Mouse (Mus musculus) ES-E14 (cell line): ENCODE measurements around the gene Mucl3. TPM values are rescaled to one million over a fixed set of nuclear protein-coding genes. Genes with fewer than 3 reads are reported as not detected.

Experiments
- DNase-seq: peaks from one replicate; pipeline ENCODE4 v3.0.0-alpha.2; 2013; ENCODE audit warnings: low read depth, low spot score
- H3K27ac ChIP-seq: 2 replicates; pipeline ENCODE4 v1.5.1; 2012; ENCODE audit warnings: low read depth, mild to moderate bottlenecking, low read length, moderate library complexity, mixed read lengths; ENCODE audit not compliant: poor library complexity, insufficient read depth, severe bottlenecking
- H3K36me3 ChIP-seq: 2 replicates; pipeline ENCODE4 v1.6.1; 2012; ENCODE audit warnings: mild to moderate bottlenecking, low read length, moderate library complexity, mixed read lengths; ENCODE audit not compliant: control insufficient read depth, poor library complexity, insufficient read depth, severe bottlenecking
- H3K4me1 ChIP-seq, 2 experiments: fragments of 150-350 bp in 1 of 2; sonication (generic) in 1 of 2; 2 replicates each; pipeline ENCODE4 v1.6.1; 2012; ENCODE audit warnings: low read length in 2 of 2, mild to moderate bottlenecking in 1 of 2, mixed read lengths in 1 of 2; ENCODE audit not compliant: control insufficient read depth in 2 of 2, insufficient read depth in 2 of 2, poor library complexity in 1 of 2
- H3K4me3 ChIP-seq, 2 experiments: fragments of 150-350 bp in 1 of 2; sonication (generic) in 1 of 2; 2 replicates each; pipeline ENCODE4 v1.5.1; 2012; ENCODE audit warnings: low read length in 2 of 2, low read depth in 1 of 2, mild to moderate bottlenecking in 1 of 2, mixed read lengths in 1 of 2; ENCODE audit not compliant: insufficient read depth in 1 of 2, poor library complexity in 1 of 2, severe bottlenecking in 1 of 2
- H3K9ac ChIP-seq: 2 replicates; pipeline ENCODE4 v1.6.1; 2012; ENCODE audit warnings: low read depth, mild to moderate bottlenecking, low read length, mixed read lengths; ENCODE audit not compliant: poor library complexity, insufficient read depth, severe bottlenecking
- H3K9me3 ChIP-seq: fragments of 150-350 bp; sonication (generic); 2 replicates; pipeline ENCODE4 v1.6.1; 2012; ENCODE audit warnings: low read depth, mild to moderate bottlenecking, low read length; ENCODE audit not compliant: control insufficient read depth, insufficient read depth
- CHD2 ChIP-seq: IDR thresholded peaks from 2 replicates; pipeline ENCODE4 v1.6.1; 2014; ENCODE audit warnings: mild to moderate bottlenecking, low read depth, low read length, inconsistent platforms
- HCFC1 ChIP-seq: IDR thresholded peaks from 2 replicates; pipeline ENCODE4 v1.6.1; 2012; ENCODE audit warnings: low read length, inconsistent platforms, borderline replicate concordance; ENCODE audit not compliant: insufficient read depth
- MAFK ChIP-seq: IDR thresholded peaks from 2 replicates; pipeline ENCODE4 v1.6.1; 2014; ENCODE audit warnings: mild to moderate bottlenecking, low read depth, low read length, inconsistent platforms; ENCODE audit not compliant: insufficient read depth
- ZC3H11A ChIP-seq: IDR thresholded peaks from 2 replicates; pipeline ENCODE4 v1.6.1; 2012; ENCODE audit warnings: low read depth, mild to moderate bottlenecking, inconsistent platforms, low read length, borderline replicate concordance
- ZNF384 ChIP-seq: IDR thresholded peaks from 2 replicates; pipeline ENCODE4 v1.6.1; 2012; ENCODE audit warnings: low read depth, low read length, inconsistent platforms
- in situ Hi-C, 2 experiments: fragments of 600-800 bp; cut with MboI; formaldehyde crosslinking; loops; one replicate each; pipeline ENCODE4 v1.15.1; 2025; ENCODE audit warnings: low sequenced_read_pairs in 2 of 2, inconsistent platforms in 1 of 2; ENCODE audit not compliant: unreplicated experiment in 2 of 2
- total RNA-seq: library from RNA; depleted of rRNA; stranded (reverse); fragments of 300-350 nt; gene quantifications from 2 replicates; pipeline ENCODE4 v1.2.3, GENCODE M21; 2012

Mucl3 gene
- total RNA-seq, 1 experiment = 0.85 TPM

- in situ Hi-C loops = no loop called here
- TF ChIP-seq ZNF384 = no peak
- TF ChIP-seq MAFK = no peak
- no peak for TF ChIP-seq CHD2
- TF ChIP-seq ZC3H11A = no peak
- 0 out of 2 replicates have a peak overlapping the region, but pooled peaks have one; percentile 29 for H3K9ac ChIP-seq
- H3K27ac ChIP-seq = no peak overlapping the region
- H3K4me3 ChIP-seq = peak overlapping the region in 1 of 2 experiments; percentile 24; a peak in 2 of 4 replicates
- H3K9me3 ChIP-seq = no peaks in the 10 kb centered on the region
- peaks cover 18% of the 10 kb centered on the region; the same call in 1 of the 2 replicates for H3K36me3 ChIP-seq
- DNase-seq = no peak
- H3K4me1 ChIP-seq = peaks cover 2 to 12% of the 10 kb centered on the region in 2 experiments; a peak in 3 of 4 replicates
Observed at GRCm38 (mm10) chr17:35688347-35689175, 45.1 kb upstream of the Mucl3 start.

- DNase-seq = no peak
- Histone ChIP-seq H3K9ac (no peak overlapping the region), H3K27ac (no peak overlapping the region), H3K9me3 (no peaks in the 10 kb centered on the region), H3K4me3 (no peak overlapping the region), H3K4me1 (peaks cover 0 to 14% of the 10 kb centered on the region in 2 experiments; a peak in 2 of 4 replicates), H3K36me3 (peaks cover 22% of the 10 kb centered on the region; the same call in 1 of the 2 replicates)
- in situ Hi-C loops = no loop called here
- TF ChIP-seq ZC3H11A = no peak
- no peak for TF ChIP-seq ZNF384
- TF ChIP-seq CHD2 = no peak
- TF ChIP-seq MAFK = no peak
Observed at GRCm38 (mm10) chr17:35685061-35685460, 41.6 kb upstream of the Mucl3 start.

GRCm38 (mm10) chr17:35681986-35682385, 38.5 kb upstream of the Mucl3 start:
- in situ Hi-C loops = no loop called here
- H3K9ac ChIP-seq = peak overlapping the region; percentile 12
- no peak for DNase-seq
- H3K4me3 ChIP-seq = peak overlapping the region; percentile 39 to 53
- peaks cover 0 to 7% of the 10 kb centered on the region in 2 experiments; a peak in 2 of 4 replicates for H3K4me1 ChIP-seq
- no peaks in the 10 kb centered on the region for H3K9me3 ChIP-seq
- H3K36me3 ChIP-seq = peaks cover 9% of the 10 kb centered on the region; the same call in 1 of the 2 replicates
- no peak overlapping the region for H3K27ac ChIP-seq
- TF ChIP-seq ZC3H11A (no peak), HCFC1 (no peak)

- H3K4me1 ChIP-seq = peaks cover 0 to 7% of the 10 kb centered on the region in 2 experiments; a peak in 2 of 4 replicates
- TF ChIP-seq MAFK = no peak
- no peak for TF ChIP-seq ZC3H11A
- no peak for TF ChIP-seq HCFC1
- no peak for TF ChIP-seq CHD2
- TF ChIP-seq ZNF384 = no peak
- no peak overlapping the region for H3K9ac ChIP-seq
- H3K9me3 ChIP-seq = no peaks in the 10 kb centered on the region
- H3K36me3 ChIP-seq = peaks cover 9% of the 10 kb centered on the region; the same call in 1 of the 2 replicates
- no peak for DNase-seq
- H3K27ac ChIP-seq = no peak overlapping the region
- H3K4me3 ChIP-seq = no peak overlapping the region
- in situ Hi-C loops = no loop called here
Observed at GRCm38 (mm10) chr17:35680591-35680990, 37.1 kb upstream of the Mucl3 start.
